Mouse (Mus musculus) stomach, embryonic 15.5 days (tissue): Measurements from ENCODE around the gene Arhgef16. TPM values are rescaled to one million over a fixed set of nuclear protein-coding genes. Genes with fewer than 3 reads are reported as not detected.
A peak's percentile ranks its signal among the peaks of the same experiment; 100 is the strongest.

Source experiments
- ATAC-seq: fragments of 200-750 bp; cut with Nextera tagmentation; 2 replicates; pipeline ENCODE4 v1.8.0; 2017; ENCODE audit warnings: low read depth, moderate number of reproducible peaks, moderate TSS enrichment; ENCODE audit not compliant: insufficient read depth, low FRiP score
- H3K27ac ChIP-seq: fragments of 300-500 bp; sonication (generic); 2 replicates; pipeline ENCODE4 v1.5.1; 2015; ENCODE audit warnings: mild to moderate bottlenecking, inconsistent platforms
- H3K27me3 ChIP-seq: fragments of 300-500 bp; sonication (generic); replicated peaks from 2 replicates; pipeline ENCODE4 v1.6.1; 2015; ENCODE audit warnings: inconsistent platforms
- H3K36me3 ChIP-seq: fragments of 300-500 bp; sonication (generic); 2 replicates; pipeline ENCODE4 v1.6.1; 2015; ENCODE audit warnings: inconsistent platforms
- H3K4me1 ChIP-seq: fragments of 300-500 bp; sonication (generic); 2 replicates; pipeline ENCODE4 v1.6.1; 2015; ENCODE audit warnings: inconsistent platforms
- H3K4me2 ChIP-seq: fragments of 300-500 bp; sonication (generic); 2 replicates; pipeline ENCODE4 v1.6.1; 2015; ENCODE audit warnings: mild to moderate bottlenecking, inconsistent platforms
- H3K4me3 ChIP-seq: fragments of 300-500 bp; sonication (generic); replicated peaks from 2 replicates; pipeline ENCODE4 v1.5.1; 2015; ENCODE audit warnings: inconsistent platforms
- H3K9ac ChIP-seq: fragments of 300-500 bp; sonication (generic); 2 replicates; pipeline ENCODE4 v1.6.1; 2015; ENCODE audit warnings: inconsistent platforms
- H3K9me3 ChIP-seq: fragments of 300-500 bp; sonication (generic); 2 replicates; pipeline ENCODE4 v1.6.1; 2016; ENCODE audit warnings: inconsistent platforms
- WGBS: fragments of 180-500 bp; shearing (Covaris S2); methylation state at CpG from one replicate; pipeline ENCODE4 v1.1.7; 2015; 5-methylcytosine and 5-hydroxymethylcytosine counted together
- polyA plus RNA-seq: library from polyadenylated mRNA; unstranded; fragments of >200 nt; fragmentation: Nextera tagmentation; extraction: Ambion mirVana; gene quantifications from 2 replicates; pipeline ENCODE4 v1.2.1, GENCODE M21; 2015

The Arhgef16 gene
- polyA plus RNA-seq, 1 experiment from 2014 or later = 35.9 TPM

DNA sequence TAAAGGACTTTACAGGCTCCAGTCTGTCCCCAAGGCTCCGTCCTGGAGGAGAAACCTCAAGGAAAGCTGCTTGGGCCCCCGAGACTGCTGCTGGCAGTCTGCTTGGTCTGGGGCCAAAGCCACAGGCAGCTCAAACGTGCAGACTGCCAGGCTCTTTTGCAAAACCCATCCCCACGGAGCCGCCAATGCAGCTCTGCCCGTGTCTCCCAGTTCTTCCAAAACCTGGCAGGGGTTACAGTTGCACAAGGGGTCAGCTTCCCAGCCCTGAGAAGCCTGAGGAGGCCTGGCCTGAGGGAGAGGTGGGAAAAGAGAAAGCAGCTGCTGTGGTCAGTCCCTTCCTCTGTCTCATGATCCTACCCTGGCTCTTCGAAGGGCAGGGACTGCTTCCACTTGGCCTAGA, 56.1 kb downstream of the Arhgef16 start:
- no peak for ATAC-seq
- 73% methylated on average over 7 of the region's 7 CpGs for whole genome bisulfite sequencing

GRCm38 (mm10) chr4:154240608-154241007, 60.9 kb downstream of the Arhgef16 start:
- no peaks in the 10 kb centered on the region for H3K27me3 ChIP-seq
- H3K4me1 ChIP-seq = peaks cover 15% of the 10 kb centered on the region; the same call in 1 of the 2 replicates
- no peak overlapping the region for H3K9ac ChIP-seq
- H3K9me3 ChIP-seq = no peaks in the 10 kb centered on the region
- ATAC-seq = no peak
- no peak overlapping the region for H3K4me3 ChIP-seq
- no peak overlapping the region for H3K4me2 ChIP-seq
- no peaks in the 10 kb centered on the region for H3K36me3 ChIP-seq
- 65% methylated on average over 11 of the region's 11 CpGs for WGBS
- H3K27ac ChIP-seq = no peak overlapping the region

More for the DNA sequence above, 56.1 kb downstream of the Arhgef16 start:
- H3K27ac ChIP-seq = no peak overlapping the region
- no peaks in the 10 kb centered on the region for H3K27me3 ChIP-seq
- H3K36me3 ChIP-seq = no peaks in the 10 kb centered on the region
- H3K4me1 ChIP-seq = peaks cover 27% of the 10 kb centered on the region
- H3K4me2 ChIP-seq = no peak overlapping the region
- no peak overlapping the region for H3K9ac ChIP-seq
- H3K9me3 ChIP-seq = no peaks in the 10 kb centered on the region
- H3K4me3 ChIP-seq = no peak overlapping the region

DNA sequence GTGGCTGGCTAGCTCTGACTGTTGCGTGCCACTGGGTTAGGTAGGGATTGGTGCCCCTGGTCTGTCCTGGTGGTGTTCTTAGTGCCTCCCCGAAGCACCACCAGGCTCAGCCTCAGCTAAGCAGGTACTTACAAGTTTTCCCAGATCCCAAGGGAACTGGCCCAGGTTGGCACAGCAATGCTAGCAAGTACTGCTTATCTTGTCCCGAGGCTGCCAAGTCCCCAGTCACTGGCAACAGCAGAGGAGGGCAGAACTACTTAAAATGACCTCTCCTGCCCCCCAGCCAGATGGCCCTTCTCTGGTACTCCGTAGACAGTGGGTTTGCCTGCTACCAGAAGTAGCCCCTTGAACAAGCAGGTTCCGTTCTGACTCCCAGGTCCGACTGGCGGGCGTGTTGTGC, 62.3 kb downstream of the Arhgef16 start:
- Histone ChIP-seq H3K4me3 (no peak overlapping the region), H3K9ac (no peak overlapping the region), H3K27ac (no peak overlapping the region), H3K4me2 (no peak overlapping the region), H3K36me3 (no peaks in the 10 kb centered on the region), H3K9me3 (no peaks in the 10 kb centered on the region), H3K4me1 (peaks cover 15% of the 10 kb centered on the region; the same call in 1 of the 2 replicates), H3K27me3 (no peaks in the 10 kb centered on the region)
- WGBS = 84% methylated on average over 8 of the region's 8 CpGs
- no peak for ATAC-seq

DNA sequence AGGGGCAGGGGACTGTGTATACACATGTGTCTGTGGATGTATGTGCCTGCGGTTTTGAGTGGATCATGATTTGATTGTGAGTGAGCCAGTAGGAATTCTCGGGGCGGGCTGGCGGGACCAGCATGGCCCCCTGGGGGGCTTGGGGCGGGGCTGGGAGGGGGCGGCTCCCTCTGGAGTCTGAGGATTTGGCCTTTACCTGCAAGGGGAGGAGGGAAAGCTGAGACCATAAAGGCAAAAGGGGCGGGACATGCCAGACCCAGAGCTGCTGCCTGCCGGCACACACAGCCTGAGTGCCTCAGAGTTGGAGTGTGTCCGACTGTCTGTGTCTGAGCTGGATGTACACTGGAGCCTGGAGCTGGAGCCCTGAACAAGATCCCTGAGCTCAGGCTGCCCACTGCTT, 64.2 kb downstream of the Arhgef16 start:
- peak overlapping the region; percentile 40; the same call in 1 of the 2 replicates for H3K27ac ChIP-seq
- ATAC-seq = peak; percentile 66
- no peaks in the 10 kb centered on the region for H3K27me3 ChIP-seq
- no peaks in the 10 kb centered on the region for H3K9me3 ChIP-seq
- no peak overlapping the region for H3K9ac ChIP-seq
- no peaks in the 10 kb centered on the region for H3K36me3 ChIP-seq
- WGBS = 4% methylated on average over 8 of the region's 9 CpGs
- H3K4me3 ChIP-seq = peak overlapping the region; percentile 19
- peak overlapping the region; percentile 55 for H3K4me2 ChIP-seq
- peaks cover 21% of the 10 kb centered on the region; the same call in 1 of the 2 replicates for H3K4me1 ChIP-seq

GRCm38 (mm10) chr4:154236893-154237292, 64.6 kb downstream of the Arhgef16 start:
- no peaks in the 10 kb centered on the region for H3K9me3 ChIP-seq
- H3K27ac ChIP-seq = peak overlapping the region; percentile 40; the same call in 1 of the 2 replicates
- peak overlapping the region; percentile 55 for H3K4me2 ChIP-seq
- peaks cover 21% of the 10 kb centered on the region; the same call in 1 of the 2 replicates for H3K4me1 ChIP-seq
- no peaks in the 10 kb centered on the region for H3K27me3 ChIP-seq
- peak; percentile 29; the same call in 1 of the 2 replicates for ATAC-seq
- H3K36me3 ChIP-seq = no peaks in the 10 kb centered on the region
- WGBS = 15% methylated on average over 10 of the region's 10 CpGs
- H3K9ac ChIP-seq = no peak overlapping the region
- peak overlapping the region; percentile 19 for H3K4me3 ChIP-seq

- Histone ChIP-seq H3K4me1 (peaks cover 21% of the 10 kb centered on the region; the same call in 1 of the 2 replicates), H3K27me3 (no peaks in the 10 kb centered on the region), H3K4me2 (no peak overlapping the region), H3K27ac (peak overlapping the region; percentile 40; the same call in 1 of the 2 replicates), H3K9ac (no peak overlapping the region), H3K9me3 (no peaks in the 10 kb centered on the region), H3K36me3 (no peaks in the 10 kb centered on the region), H3K4me3 (no peak overlapping the region)
- WGBS = 87% methylated on average over 3 of the region's 3 CpGs
- ATAC-seq = no peak
Observed at GRCm38 (mm10) chr4:154236001-154236400, 65.5 kb downstream of the Arhgef16 start.

DNA sequence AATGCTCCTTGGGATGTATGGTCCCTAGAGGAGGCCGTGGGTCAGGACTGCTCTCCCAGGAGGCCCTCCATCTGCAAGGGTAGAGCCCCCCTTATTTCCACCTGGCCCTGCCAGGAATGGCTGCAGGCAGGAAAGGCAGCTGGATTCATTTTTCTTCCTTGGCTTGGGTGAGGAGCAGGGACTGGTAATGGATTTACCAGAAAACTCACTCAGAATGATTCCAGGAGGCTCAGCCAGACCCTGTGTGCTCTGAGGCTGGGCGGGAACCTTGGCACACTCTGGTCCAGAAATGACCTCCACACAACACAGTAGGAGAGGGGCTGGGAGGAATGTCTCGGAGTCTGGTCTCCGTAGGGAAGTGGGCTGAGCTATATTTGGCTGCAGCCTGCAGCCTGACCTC, 69.2 kb downstream of the Arhgef16 start:
- Histone ChIP-seq H3K9me3 (no peaks in the 10 kb centered on the region), H3K9ac (no peak overlapping the region), H3K4me2 (no peak overlapping the region), H3K36me3 (no peaks in the 10 kb centered on the region), H3K27me3 (no peaks in the 10 kb centered on the region), H3K4me1 (peaks cover 16% of the 10 kb centered on the region; the same call in 1 of the 2 replicates), H3K4me3 (no peak overlapping the region), H3K27ac (no peak overlapping the region)
- 50% methylated on average over 4 of the region's 4 CpGs for WGBS
- no peak for ATAC-seq

GRCm38 (mm10) chr4:154231380-154231779, 70.1 kb downstream of the Arhgef16 start:
- whole genome bisulfite sequencing = 70% methylated on average over 7 of the region's 7 CpGs

GRCm38 (mm10) chr4:154229569-154229968, 71.9 kb downstream of the Arhgef16 start:
- Histone ChIP-seq H3K36me3 (no peaks in the 10 kb centered on the region), H3K27ac (no peak overlapping the region), H3K4me2 (no peak overlapping the region), H3K9ac (no peak overlapping the region), H3K9me3 (no peaks in the 10 kb centered on the region), H3K27me3 (no peaks in the 10 kb centered on the region), H3K4me3 (no peak overlapping the region), H3K4me1 (peaks cover 13% of the 10 kb centered on the region)
- WGBS = 91% methylated on average over 9 of the region's 9 CpGs
- no peak for ATAC-seq

More at GRCm38 (mm10) chr4:154231380-154231779, 70.1 kb downstream of the Arhgef16 start:
- Histone ChIP-seq H3K36me3 (no peaks in the 10 kb centered on the region), H3K9me3 (no peaks in the 10 kb centered on the region), H3K4me3 (no peak overlapping the region), H3K27ac (no peak overlapping the region), H3K27me3 (no peaks in the 10 kb centered on the region), H3K4me1 (0 out of 2 replicates have a peak, but pooled peaks cover 11% of the 10 kb centered on the region), H3K9ac (no peak overlapping the region), H3K4me2 (no peak overlapping the region)
- ATAC-seq = no peak

Other genes starting within 250 kb of the Arhgef16 start
- 0.39 and 0.58 TPM in 2 replicates for gene Trp73, start 161.5 kb downstream of the Arhgef16 start, polyA plus RNA-seq
- 32.7 and 37.4 TPM in 2 replicates for gene Wrap73, start 159.3 kb downstream of the Arhgef16 start, polyA plus RNA-seq
- gene Tprgl, start 141.0 kb downstream of the Arhgef16 start, polyA plus RNA-seq = 122 and 124 TPM in 2 replicates
- 19.9 and 20.9 TPM in 2 replicates for gene Megf6, start 130.9 kb downstream of the Arhgef16 start, polyA plus RNA-seq
- gene B230104I21Rik, start 34.5 kb upstream of the Arhgef16 start, polyA plus RNA-seq = not detected in 2 replicates